Mouse (Mus musculus) stomach, embryonic 16.5 days (tissue): ENCODE data around the gene Dab1. TPM values are rescaled to one million over a fixed set of nuclear protein-coding genes. Genes with fewer than 3 reads are reported as not detected.

ENCODE experiments used
- ATAC-seq: fragments of 200-750 bp; cut with Nextera tagmentation; 2 replicates; pipeline ENCODE4 v1.8.0; 2017; ENCODE audit warnings: moderate number of reproducible peaks, moderate TSS enrichment; ENCODE audit not compliant: insufficient read depth, low FRiP score
- H3K27ac ChIP-seq: fragments of 300-500 bp; sonication (generic); 2 replicates; pipeline ENCODE4 v1.5.1; 2014; ENCODE audit warnings: low read length
- H3K27me3 ChIP-seq: fragments of 300-500 bp; sonication (generic); 2 replicates; pipeline ENCODE4 v1.6.1; 2014; ENCODE audit warnings: low read length, control low read depth, mixed read lengths; ENCODE audit not compliant: control insufficient read depth, insufficient read depth
- H3K36me3 ChIP-seq: fragments of 300-500 bp; sonication (generic); 2 replicates; pipeline ENCODE4 v1.6.1; 2014; ENCODE audit warnings: low read length; ENCODE audit not compliant: control insufficient read depth, insufficient read depth
- H3K4me1 ChIP-seq: fragments of 300-500 bp; sonication (generic); 2 replicates; pipeline ENCODE4 v1.6.1; 2014; ENCODE audit warnings: low read length, control low read depth, mixed read lengths; ENCODE audit not compliant: control insufficient read depth, insufficient read depth
- H3K4me2 ChIP-seq: fragments of 300-500 bp; sonication (generic); 2 replicates; pipeline ENCODE4 v1.6.1; 2014; ENCODE audit warnings: low read depth, low read length, mixed read lengths
- H3K4me3 ChIP-seq: fragments of 300-500 bp; sonication (generic); replicated peaks from 2 replicates; pipeline ENCODE4 v1.5.1; 2014; ENCODE audit warnings: mild to moderate bottlenecking, low read length
- H3K9ac ChIP-seq: fragments of 300-500 bp; sonication (generic); 2 replicates; pipeline ENCODE4 v1.6.1; 2014; ENCODE audit warnings: low read length
- H3K9me3 ChIP-seq: fragments of 300-500 bp; sonication (generic); replicated peaks from 2 replicates; pipeline ENCODE4 v1.6.1; 2016; ENCODE audit warnings: low read length, control low read depth; ENCODE audit not compliant: control insufficient read depth
- WGBS: fragments of 180-500 bp; shearing (Covaris S2); extraction: QIAGEN DNeasy Blood & Tissue Kit; methylation state at CpG from one replicate; pipeline ENCODE4 v1.1.7; 2014; 5-methylcytosine and 5-hydroxymethylcytosine counted together
- polyA plus RNA-seq: library from polyadenylated mRNA; unstranded; fragments of >200 nt; fragmentation: Nextera tagmentation; extraction: Ambion mirVana; gene quantifications from 2 replicates; pipeline ENCODE4 v1.2.1, GENCODE M21; 2015

Gene Dab1
- polyA plus RNA-seq, 1 experiment from 2014 or later = 10.0 TPM

GRCm38 (mm10) chr4:103762416-103762815 lies 143.3 kb downstream of the Dab1 start:
- Histone ChIP-seq H3K36me3 (no peaks in the 10 kb centered on the region), H3K9ac (no peak overlapping the region), H3K4me1 (no peaks in the 10 kb centered on the region), H3K9me3 (no peaks in the 10 kb centered on the region), H3K4me3 (no peak overlapping the region), H3K27ac (no peak overlapping the region), H3K4me2 (no peak overlapping the region), H3K27me3 (no peaks in the 10 kb centered on the region)
- no peak for ATAC-seq
- WGBS = 79% methylated on average over 11 of the region's 11 CpGs

GRCm38 (mm10) chr4:103775712-103776111 lies 156.6 kb downstream of the Dab1 start:
- Histone ChIP-seq H3K27me3 (no peaks in the 10 kb centered on the region), H3K4me1 (no peaks in the 10 kb centered on the region), H3K4me2 (no peak overlapping the region), H3K9me3 (no peaks in the 10 kb centered on the region), H3K4me3 (no peak overlapping the region), H3K9ac (no peak overlapping the region), H3K27ac (no peak overlapping the region), H3K36me3 (no peaks in the 10 kb centered on the region)
- WGBS = 48% methylated on average over 4 of the region's 4 CpGs
- ATAC-seq = no peak

GRCm38 (mm10) chr4:103781398-103781797 lies 162.2 kb downstream of the Dab1 start:
- H3K27ac ChIP-seq = peak overlapping the region; percentile 18; the same call in 1 of the 2 replicates
- H3K36me3 ChIP-seq = no peaks in the 10 kb centered on the region
- no peaks in the 10 kb centered on the region for H3K27me3 ChIP-seq
- H3K4me1 ChIP-seq = 0 out of 2 replicates have a peak, but pooled peaks cover 6% of the 10 kb centered on the region
- H3K9ac ChIP-seq = no peak overlapping the region
- no peak overlapping the region for H3K4me3 ChIP-seq
- peak; percentile 77 for ATAC-seq
- no peak overlapping the region for H3K4me2 ChIP-seq
- H3K9me3 ChIP-seq = no peaks in the 10 kb centered on the region
- WGBS = 39% methylated on average over 4 of the region's 4 CpGs

GRCm38 (mm10) chr4:103783561-103784247 lies 164.5 kb downstream of the Dab1 start:
- 67% methylated on average over 7 of the region's 7 CpGs for WGBS
- H3K4me2 ChIP-seq = no peak overlapping the region
- 0 out of 2 replicates have a peak, but pooled peaks cover 6% of the 10 kb centered on the region for H3K4me1 ChIP-seq
- H3K27me3 ChIP-seq = no peaks in the 10 kb centered on the region
- no peaks in the 10 kb centered on the region for H3K9me3 ChIP-seq
- no peaks in the 10 kb centered on the region for H3K36me3 ChIP-seq
- H3K4me3 ChIP-seq = no peak overlapping the region
- no peak overlapping the region for H3K9ac ChIP-seq
- ATAC-seq = peak; percentile 56; the same call in 1 of the 2 replicates
- H3K27ac ChIP-seq = no peak overlapping the region

GRCm38 (mm10) chr4:103793589-103794312 lies 174.6 kb downstream of the Dab1 start:
- Histone ChIP-seq H3K27me3 (no peaks in the 10 kb centered on the region), H3K4me2 (no peak overlapping the region), H3K4me3 (no peak overlapping the region), H3K36me3 (no peaks in the 10 kb centered on the region), H3K9ac (no peak overlapping the region), H3K9me3 (no peaks in the 10 kb centered on the region), H3K27ac (peak overlapping the region; percentile 81), H3K4me1 (no peaks in the 10 kb centered on the region; the same call in 1 of the 2 replicates)
- 33% methylated on average over 8 of the region's 8 CpGs for WGBS
- ATAC-seq = peak; percentile 90

GRCm38 (mm10) chr4:103796416-103796815 lies 177.3 kb downstream of the Dab1 start:
- Histone ChIP-seq H3K27ac (no peak overlapping the region), H3K4me1 (no peaks in the 10 kb centered on the region; the same call in 1 of the 2 replicates), H3K9ac (no peak overlapping the region), H3K36me3 (no peaks in the 10 kb centered on the region), H3K9me3 (no peaks in the 10 kb centered on the region), H3K4me3 (no peak overlapping the region), H3K4me2 (no peak overlapping the region), H3K27me3 (no peaks in the 10 kb centered on the region)
- no peak for ATAC-seq
- WGBS = 83% methylated on average over 6 of the region's 6 CpGs

GRCm38 (mm10) chr4:103802439-103802838 lies 183.3 kb downstream of the Dab1 start:
- WGBS = 85% methylated on average over 4 of the region's 4 CpGs

GRCm38 (mm10) chr4:103804461-103804860 lies 185.3 kb downstream of the Dab1 start:
- Histone ChIP-seq H3K27me3 (no peaks in the 10 kb centered on the region), H3K27ac (no peak overlapping the region), H3K4me1 (no peaks in the 10 kb centered on the region), H3K9me3 (no peaks in the 10 kb centered on the region), H3K4me2 (no peak overlapping the region), H3K36me3 (no peaks in the 10 kb centered on the region), H3K4me3 (no peak overlapping the region), H3K9ac (no peak overlapping the region)
- WGBS = 50% methylated on average over 1 of the region's 1 CpGs
- no peak for ATAC-seq

More at GRCm38 (mm10) chr4:103802439-103802838, 183.3 kb downstream of the Dab1 start:
- no peak overlapping the region for H3K4me2 ChIP-seq
- no peaks in the 10 kb centered on the region for H3K36me3 ChIP-seq
- no peaks in the 10 kb centered on the region for H3K4me1 ChIP-seq
- no peaks in the 10 kb centered on the region for H3K9me3 ChIP-seq
- H3K27ac ChIP-seq = no peak overlapping the region
- no peak overlapping the region for H3K9ac ChIP-seq
- no peaks in the 10 kb centered on the region for H3K27me3 ChIP-seq
- ATAC-seq = no peak
- H3K4me3 ChIP-seq = no peak overlapping the region

- Histone ChIP-seq H3K9ac (no peak overlapping the region), H3K4me1 (no peaks in the 10 kb centered on the region), H3K36me3 (no peaks in the 10 kb centered on the region), H3K27me3 (no peaks in the 10 kb centered on the region), H3K9me3 (no peaks in the 10 kb centered on the region), H3K4me2 (no peak overlapping the region), H3K27ac (no peak overlapping the region), H3K4me3 (no peak overlapping the region)
- 84% methylated on average over 4 of the region's 4 CpGs for WGBS
- ATAC-seq = no peak
Observed at GRCm38 (mm10) chr4:103822669-103823068, 203.5 kb downstream of the Dab1 start.
